Mouse (Mus musculus) neural tube, embryonic 12.5 days (tissue): ENCODE measurements around the gene Tnf. TPM values are rescaled to one million over a fixed set of nuclear protein-coding genes. Genes with fewer than 3 reads are reported as not detected.
"Not testable (repeated sequence)": the region's sequence is repeated elsewhere in the genome, so short reads cannot be mapped to it uniquely, and the experiment has no call there.

Experiments used
- ATAC-seq: fragments of 200-750 bp; cut with Nextera tagmentation; 2 replicates; pipeline ENCODE4 v1.8.0; 2017; ENCODE audit warnings: low read depth, mild to moderate bottlenecking, moderate TSS enrichment, moderate library complexity; ENCODE audit not compliant: low FRiP score
- H3K27ac ChIP-seq: fragments of 300-500 bp; sonication (generic); 2 replicates; pipeline ENCODE4 v1.5.1; 2016
- H3K27me3 ChIP-seq: fragments of 300-500 bp; sonication (generic); replicated peaks from 2 replicates; pipeline ENCODE4 v1.6.1; 2016; ENCODE audit warnings: mild to moderate bottlenecking
- H3K36me3 ChIP-seq: fragments of 300-500 bp; sonication (generic); 2 replicates; pipeline ENCODE4 v1.6.1; 2016; ENCODE audit warnings: mild to moderate bottlenecking
- H3K4me1 ChIP-seq: fragments of 300-500 bp; sonication (generic); 2 replicates; pipeline ENCODE4 v1.6.1; 2016
- H3K4me2 ChIP-seq: fragments of 300-500 bp; sonication (generic); replicated peaks from 2 replicates; pipeline ENCODE4 v1.6.1; 2016; ENCODE audit warnings: mild to moderate bottlenecking
- H3K4me3 ChIP-seq: fragments of 300-500 bp; sonication (generic); 2 replicates; pipeline ENCODE4 v1.5.1; 2016
- H3K9ac ChIP-seq: fragments of 300-500 bp; sonication (generic); 2 replicates; pipeline ENCODE4 v1.6.1; 2016; ENCODE audit warnings: mild to moderate bottlenecking
- H3K9me3 ChIP-seq: fragments of 300-500 bp; sonication (generic); 2 replicates; pipeline ENCODE4 v1.6.1; 2016; ENCODE audit warnings: mild to moderate bottlenecking
- WGBS: fragments of 180-500 bp; shearing (Covaris S2); methylation state at CpG from one replicate; pipeline ENCODE4 v1.1.7; 2016; 5-methylcytosine and 5-hydroxymethylcytosine counted together
- polyA plus RNA-seq: library from polyadenylated mRNA; unstranded; fragments of >200 nt; fragmentation: Nextera tagmentation; extraction: Ambion mirVana; gene quantifications from 2 replicates; pipeline ENCODE4 v1.2.1, GENCODE M21; 2016

The Tnf gene
- polyA plus RNA-seq, 1 experiment from 2014 or later: not detected

DNA sequence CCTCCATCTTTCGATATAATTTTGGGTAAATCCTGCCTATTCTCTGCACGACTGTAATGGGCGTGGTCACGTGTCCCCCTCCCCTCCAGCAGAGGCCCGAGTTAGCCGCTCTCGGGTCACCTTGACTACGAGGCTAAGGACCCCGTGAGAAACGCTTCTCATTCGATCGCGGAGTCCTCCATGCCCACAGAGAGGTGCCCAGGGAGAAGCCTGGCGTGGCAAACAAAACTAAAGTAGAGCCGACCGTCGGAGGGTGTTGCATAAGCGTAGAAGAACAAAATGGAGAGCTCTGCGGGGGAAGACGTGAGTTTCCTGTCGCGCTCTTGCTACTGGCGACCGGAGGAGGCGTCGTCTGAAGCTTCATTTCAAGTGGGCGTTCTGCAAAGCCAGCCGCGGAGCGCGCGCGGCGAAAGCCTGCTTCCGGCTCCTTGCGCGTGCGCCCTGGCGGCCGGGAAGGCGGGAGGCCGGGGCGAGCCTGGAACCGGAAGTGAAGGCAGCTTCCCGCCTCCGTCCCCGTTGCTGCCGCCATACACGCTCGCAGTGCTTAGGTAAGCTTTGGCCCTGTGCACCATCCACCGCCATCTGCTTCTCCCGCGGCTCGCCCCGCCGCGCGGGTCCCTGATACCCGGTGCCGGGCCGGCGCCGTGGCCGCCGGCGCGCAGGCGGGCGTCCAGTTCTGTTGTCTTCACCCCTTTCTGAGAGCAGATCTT lies 39.7 kb upstream of the Tnf start, which contains the start of gene Ddx39b:
Gene Ddx39b (plus strand): TSS at position 442 of the 710 bp plus-strand sequence.
- WGBS: under 1% methylated on average over 69 of the region's 69 CpGs
- H3K27me3 ChIP-seq: no peaks in the 10 kb centered on the region
- peak within 1 kb of the TSS; percentile 96 for H3K27ac ChIP-seq
- ATAC-seq: peak; percentile 88
- peaks cover 51% of the 10 kb centered on the region for H3K4me1 ChIP-seq
- no peaks in the 10 kb centered on the region for H3K9me3 ChIP-seq
- H3K9ac ChIP-seq: peak within 1 kb of the TSS; percentile 100
- H3K36me3 ChIP-seq: peaks cover 31% of the 10 kb centered on the region
- H3K4me2 ChIP-seq: peak within 1 kb of the TSS; percentile 90
- peak within 1 kb of the TSS; percentile 94 for H3K4me3 ChIP-seq

DNA sequence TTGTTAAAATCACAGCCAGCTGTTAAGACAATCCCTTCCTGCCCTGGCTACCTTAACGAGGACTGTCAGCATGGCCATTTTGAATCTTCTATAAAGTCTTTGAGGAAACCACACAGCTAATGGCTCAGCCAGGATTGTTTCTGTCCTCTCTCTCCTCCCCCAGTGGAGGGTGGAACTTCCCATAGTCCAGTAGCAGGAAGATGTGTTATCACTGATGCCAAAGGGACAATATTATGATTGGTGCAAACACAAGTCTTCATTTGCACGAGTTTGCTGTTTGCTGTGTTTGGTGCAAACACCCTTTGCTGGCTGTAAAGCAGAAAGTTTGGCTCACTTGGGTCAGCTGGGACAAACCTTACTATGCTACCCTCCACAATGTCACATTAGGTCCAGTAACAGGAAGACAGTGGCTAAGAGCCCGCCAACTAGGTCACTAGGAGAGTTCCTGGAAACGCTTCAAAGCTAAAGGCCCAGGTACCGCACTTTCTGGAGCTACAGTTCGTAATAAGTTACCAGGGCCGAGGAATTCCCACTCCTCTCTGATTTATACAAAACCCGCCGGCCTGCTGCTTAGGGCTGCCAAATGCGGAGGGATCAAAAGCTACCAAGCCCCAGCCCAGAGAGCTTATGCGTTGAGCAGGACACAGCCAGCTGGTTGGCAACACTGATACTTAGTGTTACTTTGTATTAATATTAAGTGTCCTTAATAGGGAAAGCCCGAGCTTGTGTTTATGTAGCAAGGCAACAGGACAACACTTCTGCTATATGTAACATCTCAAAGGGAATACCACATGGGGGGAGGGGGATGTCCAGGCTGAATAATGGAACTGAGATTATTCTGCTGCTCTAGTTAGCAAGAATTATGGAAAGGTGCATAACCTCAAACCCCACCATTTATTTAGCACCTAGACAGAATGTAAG lies 38.8 kb upstream of the Tnf start:
- H3K27ac ChIP-seq: peak overlapping the region; percentile 96; the same call in 1 of the 2 replicates
- H3K36me3 ChIP-seq: peaks cover 22% of the 10 kb centered on the region
- no peaks in the 10 kb centered on the region for H3K27me3 ChIP-seq
- 33% methylated on average over 12 of the region's 12 CpGs for WGBS
- peak overlapping the region; percentile 90 for H3K4me2 ChIP-seq
- H3K9ac ChIP-seq: peak overlapping the region; percentile 100
- no peaks in the 10 kb centered on the region for H3K9me3 ChIP-seq
- peaks cover 43% of the 10 kb centered on the region for H3K4me1 ChIP-seq
- ATAC-seq: no peak
- peak overlapping the region; percentile 94 for H3K4me3 ChIP-seq

DNA sequence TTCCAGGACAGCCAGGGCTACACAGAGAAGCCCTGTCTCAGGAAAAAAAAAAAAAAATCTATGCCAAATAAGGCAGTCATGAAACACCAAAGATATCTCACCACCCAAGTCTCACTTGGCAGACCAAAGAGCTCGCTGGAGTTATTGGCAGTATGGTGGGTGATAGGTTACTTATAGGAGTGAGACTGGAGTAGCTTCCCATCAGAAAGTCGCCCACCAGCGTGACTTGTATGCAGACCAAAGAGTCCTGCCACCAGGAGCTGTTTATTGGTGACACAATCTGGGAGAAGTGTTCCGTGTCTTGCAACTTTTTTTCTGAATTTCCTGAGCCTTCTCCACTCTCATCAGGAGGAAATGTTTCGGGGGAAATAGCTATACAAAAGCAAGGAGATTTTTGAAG lies 37.9 kb upstream of the Tnf start:
- 83% methylated on average over 5 of the region's 5 CpGs for WGBS
- Histone ChIP-seq H3K4me2 (no peak overlapping the region), H3K9ac (no peak overlapping the region), H3K4me1 (peaks cover 38% of the 10 kb centered on the region), H3K9me3 (no peaks in the 10 kb centered on the region), H3K36me3 (peaks cover 13% of the 10 kb centered on the region), H3K4me3 (no peak overlapping the region), H3K27me3 (no peaks in the 10 kb centered on the region), H3K27ac (no peak overlapping the region)
- ATAC-seq: no peak

DNA sequence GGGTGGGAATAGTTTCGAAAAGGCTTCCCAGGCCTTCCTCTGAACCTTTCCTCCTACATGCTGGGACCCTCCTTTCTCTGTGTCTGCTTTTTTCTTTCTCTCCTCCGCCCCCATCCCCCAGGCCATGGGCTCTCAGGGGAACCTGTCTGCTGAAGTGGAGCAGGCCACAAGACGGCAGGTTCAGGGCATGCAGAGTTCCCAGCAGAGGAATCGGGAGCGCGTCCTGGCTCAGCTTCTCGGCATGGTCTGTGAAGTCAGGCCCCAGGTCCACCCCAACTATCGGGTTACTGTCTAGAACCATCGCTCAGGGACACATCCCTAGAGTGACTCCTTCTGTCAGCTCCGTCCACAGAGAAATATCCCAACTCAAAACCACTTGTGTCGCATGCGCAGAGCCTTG lies 35.7 kb upstream of the Tnf start:
- Histone ChIP-seq H3K27me3 (no peaks in the 10 kb centered on the region), H3K4me1 (peaks cover 32% of the 10 kb centered on the region), H3K9me3 (no peaks in the 10 kb centered on the region), H3K4me3 (no peak overlapping the region), H3K4me2 (no peak overlapping the region), H3K36me3 (no peaks in the 10 kb centered on the region), H3K9ac (0 out of 2 replicates have a peak overlapping the region, but pooled peaks have one; percentile 13), H3K27ac (no peak overlapping the region)
- ATAC-seq: no peak
- 87% methylated on average over 12 of the region's 12 CpGs for WGBS

DNA sequence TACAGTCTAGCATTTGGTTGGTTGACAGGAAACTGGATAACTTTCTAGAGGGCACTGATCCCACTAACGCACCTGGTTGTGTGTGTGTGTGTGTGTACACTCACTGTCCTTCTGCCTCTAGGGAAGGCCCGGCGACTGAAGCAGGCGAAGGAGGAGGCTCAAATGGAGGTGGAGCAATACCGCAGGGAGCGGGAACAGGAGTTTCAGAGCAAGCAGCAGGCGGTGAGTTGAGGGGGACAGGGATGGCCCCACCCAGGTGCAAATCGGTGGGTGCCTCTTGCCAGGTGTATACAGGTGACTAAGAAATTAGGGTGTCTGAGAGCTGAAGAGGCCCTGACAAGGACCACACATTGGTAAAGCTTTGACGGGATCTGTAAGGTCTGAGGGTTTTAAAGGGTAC lies 35.2 kb upstream of the Tnf start:
- Histone ChIP-seq H3K36me3 (no peaks in the 10 kb centered on the region), H3K4me1 (peaks cover 35% of the 10 kb centered on the region), H3K27me3 (no peaks in the 10 kb centered on the region), H3K4me2 (peak overlapping the region; percentile 90), H3K9ac (peak overlapping the region; percentile 81), H3K4me3 (peak overlapping the region; percentile 58), H3K27ac (no peak overlapping the region), H3K9me3 (no peaks in the 10 kb centered on the region)
- no peak for ATAC-seq
- WGBS: 78% methylated on average over 9 of the region's 9 CpGs

DNA sequence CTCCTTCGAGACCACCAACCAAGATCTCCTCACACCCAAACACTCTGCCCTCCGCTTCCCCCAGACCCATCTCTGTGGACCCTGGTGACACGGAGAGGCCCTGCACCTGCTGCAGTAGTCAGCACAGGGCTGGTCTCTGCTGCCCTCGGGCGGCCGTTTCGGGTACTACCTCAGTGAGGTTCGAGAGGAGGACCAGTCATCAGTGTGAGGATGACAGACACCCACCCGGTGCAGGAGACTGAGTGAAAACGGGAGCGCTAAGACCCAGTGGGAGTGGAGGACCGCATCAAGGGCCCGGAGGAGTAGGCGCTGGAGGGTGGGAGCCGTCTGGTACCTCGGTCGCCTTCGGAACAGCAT lies 34.6 kb upstream of the Tnf start:
- H3K4me2 ChIP-seq: peak overlapping the region; percentile 90
- H3K4me3 ChIP-seq: peak overlapping the region; percentile 58
- peaks cover 38% of the 10 kb centered on the region for H3K4me1 ChIP-seq
- under 1% methylated on average over 18 of the region's 18 CpGs for WGBS
- no peaks in the 10 kb centered on the region for H3K9me3 ChIP-seq
- H3K9ac ChIP-seq: peak overlapping the region; percentile 81
- H3K27ac ChIP-seq: peak overlapping the region; percentile 87
- peak; percentile 81 for ATAC-seq
- no peaks in the 10 kb centered on the region for H3K27me3 ChIP-seq
- peaks cover under 1% of the 10 kb centered on the region; the same call in 1 of the 2 replicates for H3K36me3 ChIP-seq

DNA sequence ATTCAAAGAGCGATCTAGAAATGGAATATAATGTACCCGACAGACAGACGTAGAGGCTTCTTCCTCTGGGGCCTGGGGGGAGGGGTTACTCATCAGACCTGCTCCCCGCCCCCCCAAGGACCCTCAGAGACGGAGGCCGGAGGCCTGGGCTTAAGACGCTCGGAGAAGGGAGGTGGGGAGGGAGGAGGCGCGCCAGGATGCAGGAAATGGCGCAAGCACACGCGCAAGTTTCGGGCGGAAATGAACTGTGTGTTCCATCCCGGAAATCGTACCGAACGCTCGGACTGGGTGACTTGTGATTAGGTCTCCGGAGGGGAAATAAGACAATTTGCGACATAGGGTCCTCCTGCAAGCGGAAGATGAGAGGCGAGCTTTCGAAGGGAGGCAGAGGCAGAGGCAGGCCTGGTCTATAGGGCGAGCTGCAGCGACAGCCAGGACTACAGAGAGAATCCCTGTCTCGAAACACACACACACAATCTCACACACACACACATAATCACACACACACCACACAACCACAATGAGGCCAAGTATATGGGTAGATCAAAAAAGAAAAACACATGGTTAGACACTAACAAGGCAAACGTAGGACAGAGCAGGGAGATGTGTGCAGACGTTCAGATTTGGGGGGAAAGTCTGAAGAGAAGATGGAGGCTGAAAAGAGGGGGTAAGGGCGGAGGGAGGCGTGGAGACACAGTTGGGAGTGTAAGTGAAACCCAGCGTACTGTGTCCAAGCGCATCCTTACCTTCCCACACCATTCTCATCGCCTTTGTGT lies 34.0 kb upstream of the Tnf start, which contains the start of gene Nfkbil1:
Gene Nfkbil1 (minus strand): TSS at position 179 of the 776 bp plus-strand sequence.
- WGBS: under 1% methylated on average over 35 of the region's 35 CpGs
- Histone ChIP-seq H3K4me2 (peak within 1 kb of the TSS; percentile 90), H3K9me3 (no peaks in the 10 kb centered on the region), H3K4me3 (peak within 1 kb of the TSS; percentile 58), H3K36me3 (peaks cover 6% of the 10 kb centered on the region; the same call in 1 of the 2 replicates), H3K27me3 (no peaks in the 10 kb centered on the region), H3K9ac (peak within 1 kb of the TSS; percentile 81), H3K27ac (peak within 1 kb of the TSS; percentile 87), H3K4me1 (peaks cover 36% of the 10 kb centered on the region)
- peak; percentile 80 for ATAC-seq

DNA sequence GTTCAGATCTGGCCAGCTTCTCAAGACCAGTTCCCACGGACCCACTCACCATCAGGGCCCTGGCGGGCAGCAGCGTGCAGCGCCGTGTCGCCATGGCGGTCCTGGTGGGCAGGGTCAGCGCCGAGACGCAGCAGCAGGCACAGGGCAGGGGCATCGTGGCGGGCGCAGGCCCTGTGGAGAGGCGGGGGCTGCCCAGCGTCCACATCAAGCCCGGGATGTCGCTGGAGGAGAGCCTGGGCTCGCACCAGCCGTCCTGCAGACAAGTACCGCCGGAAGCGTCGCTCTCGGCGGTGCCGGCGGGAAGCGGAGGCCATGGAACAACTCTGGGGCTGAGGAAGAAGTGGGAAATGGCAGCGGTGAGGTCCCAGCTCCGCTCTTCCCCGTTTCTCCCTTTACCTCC lies 33.1 kb upstream of the Tnf start:
- 4% methylated on average over 31 of the region's 31 CpGs for WGBS
- Histone ChIP-seq H3K27me3 (no peaks in the 10 kb centered on the region), H3K9me3 (no peaks in the 10 kb centered on the region), H3K36me3 (peaks cover 11% of the 10 kb centered on the region), H3K4me2 (peak overlapping the region; percentile 90), H3K9ac (peak overlapping the region; percentile 81), H3K4me1 (peaks cover 31% of the 10 kb centered on the region), H3K27ac (peak overlapping the region; percentile 87), H3K4me3 (peak overlapping the region; percentile 58)
- peak; percentile 23; the same call in 1 of the 2 replicates for ATAC-seq

DNA sequence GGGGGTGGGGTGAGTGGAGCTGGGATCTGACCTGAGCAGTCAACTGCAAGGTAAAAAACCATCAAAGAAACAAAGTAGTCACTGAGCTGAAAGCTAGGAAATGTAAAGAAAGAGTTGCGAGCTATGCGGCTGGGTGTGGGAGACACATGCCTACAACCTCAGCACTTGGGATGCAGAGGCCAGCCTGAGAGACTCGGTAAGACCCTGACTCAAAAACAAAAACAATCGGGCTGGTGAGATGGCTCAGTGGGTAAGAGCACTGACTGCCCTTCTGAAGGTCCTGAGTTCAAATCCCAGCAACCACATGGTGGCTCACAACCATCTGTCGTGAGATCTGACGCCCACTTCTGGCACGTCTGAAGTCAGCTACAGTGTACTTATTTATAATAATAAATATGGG lies 32.3 kb upstream of the Tnf start:
- peak overlapping the region; percentile 90; the same call in 1 of the 2 replicates for H3K4me2 ChIP-seq
- not testable (repeated sequence) for ATAC-seq, H3K27ac ChIP-seq, H3K9ac ChIP-seq, H3K27me3 ChIP-seq, H3K4me3 ChIP-seq, H3K9me3 ChIP-seq
- H3K36me3 ChIP-seq: peaks cover 19% of the 10 kb centered on the region
- 85% methylated on average over 7 of the region's 7 CpGs for WGBS
- peaks cover 31% of the 10 kb centered on the region for H3K4me1 ChIP-seq

DNA sequence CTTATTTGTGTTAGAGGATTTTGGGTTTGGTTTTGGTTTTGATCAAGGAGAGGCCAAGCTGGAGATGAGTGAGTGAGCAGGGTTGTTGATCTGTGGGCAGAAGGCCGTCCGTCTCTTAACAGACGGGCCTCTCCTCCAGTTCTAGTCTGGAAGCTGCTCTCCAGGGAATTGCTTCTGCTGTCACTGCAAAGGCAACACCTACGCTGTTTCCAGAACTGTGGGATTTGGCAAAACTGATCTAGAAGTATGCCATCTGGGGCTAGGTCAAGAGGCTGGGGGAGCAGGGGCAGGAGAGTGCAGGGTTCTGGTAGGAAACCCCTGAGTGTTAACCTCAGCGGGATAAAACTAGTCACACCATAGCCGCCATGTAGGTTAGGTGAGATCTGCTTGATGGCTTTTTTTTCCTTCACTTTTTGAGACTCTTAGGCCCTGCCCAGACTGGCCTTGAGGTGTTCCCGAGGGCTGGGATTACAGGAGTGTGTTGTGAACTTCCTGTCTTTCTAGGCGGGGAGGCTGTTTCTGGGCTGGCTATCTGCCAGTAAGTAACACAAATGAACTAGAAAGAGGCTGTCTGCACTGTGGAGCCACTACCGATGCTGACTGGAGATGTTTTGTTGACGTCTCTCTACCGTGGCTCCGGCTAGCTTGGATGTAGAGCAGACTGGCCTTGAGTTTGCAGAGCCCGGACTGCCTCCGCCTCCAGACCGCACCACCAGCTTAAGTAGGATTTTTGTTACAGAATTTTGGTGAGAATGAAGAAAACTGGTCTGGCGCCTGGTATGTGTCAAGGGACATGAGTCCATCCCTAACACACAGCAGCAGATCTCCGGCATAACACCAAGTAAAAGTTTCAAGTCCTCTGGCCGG lies 31.5 kb upstream of the Tnf start, which contains the start of gene Atp6v1g2:
Gene Atp6v1g2 (plus strand): TSS at position 547 of the 867 bp plus-strand sequence.
- ATAC-seq: no peak
- Histone ChIP-seq H3K36me3 (peaks cover 25% of the 10 kb centered on the region), H3K27ac (no peak within 1 kb of the TSS), H3K4me2 (peak within 1 kb of the TSS; percentile 90), H3K4me3 (peak within 1 kb of the TSS; percentile 58; the same call in 1 of the 2 replicates), H3K27me3 (no peaks in the 10 kb centered on the region), H3K9me3 (no peaks in the 10 kb centered on the region), H3K9ac (0 out of 2 replicates have a peak within 1 kb of the TSS, but pooled peaks have one; percentile 17), H3K4me1 (peaks cover 31% of the 10 kb centered on the region)
- 85% methylated on average over 18 of the region's 18 CpGs for WGBS

DNA sequence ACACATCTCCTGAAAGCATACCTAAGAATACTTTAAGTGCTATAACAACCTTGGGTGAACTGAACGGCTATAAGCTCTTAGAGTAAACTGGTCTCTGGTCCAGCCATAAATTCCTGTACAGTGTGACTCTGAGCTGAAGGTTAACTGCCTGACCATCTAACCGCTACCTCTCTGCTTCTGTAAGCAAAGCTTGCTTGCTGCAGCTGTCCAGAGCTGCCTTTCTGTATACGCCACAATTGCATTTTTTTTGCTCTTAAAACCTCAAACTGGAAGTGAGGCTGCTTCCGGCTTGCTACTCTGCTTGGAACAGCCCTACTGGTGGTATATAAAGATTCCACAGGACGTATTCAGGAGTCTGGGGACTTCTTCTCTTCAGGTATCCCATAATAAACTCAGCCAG lies 30.9 kb upstream of the Tnf start:
- no peak for ATAC-seq
- Histone ChIP-seq H3K4me3 (no peak overlapping the region), H3K27ac (no peak overlapping the region), H3K9me3 (no peaks in the 10 kb centered on the region), H3K27me3 (no peaks in the 10 kb centered on the region), H3K36me3 (peaks cover 32% of the 10 kb centered on the region), H3K4me1 (peaks cover 31% of the 10 kb centered on the region), H3K9ac (no peak overlapping the region), H3K4me2 (no peak overlapping the region)
- 90% methylated on average over 5 of the region's 5 CpGs for WGBS
